Mouse (Mus musculus) CD4-positive helper T cell, adult 2 months (primary cell): ENCODE measurements around the gene Glyr1.

Source experiments
- DNase-seq: peaks from one replicate; pipeline ENCODE4 v3.0.0-alpha.2; 2012; ENCODE audit warnings: low read depth, missing footprints, low spot score

Glyr1 gene

DNA sequence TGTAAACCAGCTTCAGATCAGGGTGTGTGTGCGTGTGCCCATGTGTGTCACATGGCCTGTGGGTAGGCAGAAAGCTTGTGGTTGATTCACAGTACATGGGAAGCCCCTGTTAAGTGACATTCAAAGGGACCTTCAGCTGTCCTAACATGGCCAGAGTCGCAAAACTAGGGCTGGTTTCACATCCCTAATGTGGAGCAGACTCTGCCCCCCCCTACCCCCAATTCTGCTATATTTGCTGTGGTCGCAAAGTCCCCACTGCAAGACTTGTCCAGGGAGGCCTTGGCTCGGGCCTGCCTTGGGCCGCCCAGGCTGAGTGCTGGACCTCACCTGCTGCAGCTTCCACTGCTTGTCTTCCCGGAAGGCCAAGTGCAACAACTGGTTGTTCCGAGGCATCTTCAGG lies 38.4 kb downstream of the Glyr1 start:
- no peak for DNase-seq

DNA sequence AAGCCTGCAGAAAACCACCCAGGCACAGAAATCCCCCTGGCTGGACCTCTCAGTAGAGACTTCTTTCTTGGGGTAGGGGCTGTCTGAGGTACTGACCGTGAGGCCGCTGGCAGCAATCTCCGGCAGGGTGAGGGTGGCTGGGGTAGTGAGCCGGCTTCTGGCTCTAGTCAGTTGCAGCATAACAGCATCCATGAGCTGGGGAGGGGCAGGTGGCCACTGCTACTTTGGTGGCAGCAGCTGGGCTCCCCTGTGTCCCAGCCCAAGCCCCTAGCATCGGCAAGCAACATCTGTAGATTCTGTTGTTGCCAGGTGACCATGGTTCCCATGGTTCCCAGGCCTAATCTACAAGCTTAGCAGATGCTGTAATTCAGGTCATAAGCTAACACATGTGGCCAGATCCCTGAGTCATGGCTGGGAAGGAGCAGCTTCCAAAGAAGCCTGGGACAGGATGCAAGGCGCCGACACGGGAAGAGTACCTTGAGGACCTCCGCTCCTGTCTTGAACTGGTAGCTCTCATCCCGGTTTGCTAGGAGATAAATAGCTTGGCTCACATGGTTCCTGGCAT lies 39.2 kb downstream of the Glyr1 start:
- no peak for DNase-seq

DNA sequence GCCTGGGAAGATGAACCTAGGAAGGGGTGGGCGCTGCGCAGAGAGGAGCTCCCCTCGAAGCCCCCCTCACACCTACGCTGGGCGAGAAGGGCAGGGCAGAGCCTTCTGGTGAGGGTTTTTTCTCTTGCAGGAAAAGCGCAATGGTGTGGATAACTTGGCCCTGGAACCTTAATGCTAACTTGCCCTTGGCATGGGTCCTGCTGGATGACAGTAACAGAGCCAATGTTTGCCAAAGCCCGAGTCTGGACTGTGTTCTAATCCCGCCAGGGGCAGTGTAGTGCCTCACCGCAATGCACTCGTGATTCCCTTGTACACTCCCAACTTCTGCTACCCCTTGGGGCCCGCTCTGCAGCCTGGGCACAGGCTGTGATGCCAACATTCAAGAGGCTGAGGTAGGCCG lies 41.6 kb downstream of the Glyr1 start:
- no peak for DNase-seq

DNA sequence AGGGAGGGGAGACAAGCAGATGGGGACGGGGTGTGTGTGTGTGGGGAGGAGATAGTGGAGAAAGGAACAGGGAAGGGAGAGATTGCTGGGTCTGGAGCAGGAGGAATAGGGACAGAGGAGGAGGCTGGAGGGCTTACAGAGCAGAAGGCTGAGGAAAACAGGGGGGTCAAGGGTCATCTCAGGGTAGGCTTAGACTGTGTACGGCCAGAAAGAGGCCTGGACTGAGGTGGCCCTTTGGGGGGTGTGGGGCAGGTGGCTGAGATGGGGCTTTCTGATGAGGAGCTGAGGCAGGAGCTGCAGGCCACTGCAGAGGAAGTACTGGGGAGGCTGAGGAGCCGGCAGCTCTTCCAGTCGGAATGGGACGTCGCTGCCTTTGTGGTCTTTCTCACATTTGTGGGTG lies 42.2 kb downstream of the Glyr1 start:
- no peak for DNase-seq

DNA sequence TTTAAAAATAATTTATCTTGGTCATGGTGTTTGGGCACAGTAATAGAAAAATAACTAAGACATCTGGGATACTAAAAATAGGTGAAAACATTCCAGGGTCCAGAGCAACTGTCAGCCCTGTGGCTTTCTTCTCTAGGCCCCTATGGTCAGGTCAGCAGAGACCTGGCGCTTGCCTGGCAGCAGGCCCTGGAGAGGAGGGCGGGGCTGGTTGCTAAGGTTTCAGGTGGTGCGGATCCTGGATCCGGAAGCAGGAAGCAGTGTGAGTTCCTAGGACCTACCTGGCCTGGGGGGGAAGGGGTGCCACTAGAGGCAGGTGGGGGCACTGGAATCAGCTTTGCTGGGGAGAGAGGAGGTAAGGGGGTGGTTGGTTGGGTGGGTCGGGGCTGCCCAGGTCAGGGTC lies 42.6 kb downstream of the Glyr1 start, which contains the start of gene Smim22:
TSS of gene Smim22 (plus strand) at position 222 of the 400 bp plus-strand sequence.
- no peak for DNase-seq

DNA sequence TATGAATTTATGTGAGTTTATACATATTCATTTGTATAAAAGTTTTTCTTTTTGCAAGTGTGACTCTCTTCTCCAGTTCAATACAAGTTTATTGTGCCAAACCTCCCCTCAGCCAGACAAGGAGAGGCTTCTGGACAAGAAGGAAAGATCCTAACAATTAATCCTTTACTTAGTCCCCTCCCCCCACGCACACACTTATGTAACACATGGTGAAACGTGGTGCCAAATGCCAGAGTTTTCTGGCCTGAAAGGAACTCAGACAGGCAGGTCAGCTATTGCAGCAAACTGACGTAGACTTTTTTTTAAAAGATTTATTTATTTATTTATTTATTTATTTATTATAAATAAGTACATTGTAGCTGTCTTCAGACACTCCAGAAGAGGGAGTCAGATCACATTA lies 49.1 kb downstream of the Glyr1 start:
- no peak for DNase-seq

DNA sequence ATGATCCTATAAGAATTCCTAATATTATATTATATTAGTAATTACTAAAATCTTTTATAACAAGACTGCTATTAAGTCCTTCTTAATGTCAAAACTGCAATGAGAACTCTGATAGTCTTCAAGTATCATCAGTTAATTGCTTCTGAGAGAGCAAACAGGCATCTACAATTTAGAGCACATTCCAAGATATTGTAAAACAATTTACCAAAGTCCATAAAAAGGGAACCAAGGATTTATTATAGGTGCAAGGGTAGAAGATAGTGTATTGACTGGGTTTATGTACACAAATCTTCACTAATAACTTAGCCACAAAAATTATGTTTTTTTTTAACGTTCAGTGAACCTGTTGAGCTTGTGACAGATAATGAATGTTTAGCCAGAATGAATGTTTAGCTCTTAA lies 50.7 kb downstream of the Glyr1 start:
- DNase-seq: no peak

DNA sequence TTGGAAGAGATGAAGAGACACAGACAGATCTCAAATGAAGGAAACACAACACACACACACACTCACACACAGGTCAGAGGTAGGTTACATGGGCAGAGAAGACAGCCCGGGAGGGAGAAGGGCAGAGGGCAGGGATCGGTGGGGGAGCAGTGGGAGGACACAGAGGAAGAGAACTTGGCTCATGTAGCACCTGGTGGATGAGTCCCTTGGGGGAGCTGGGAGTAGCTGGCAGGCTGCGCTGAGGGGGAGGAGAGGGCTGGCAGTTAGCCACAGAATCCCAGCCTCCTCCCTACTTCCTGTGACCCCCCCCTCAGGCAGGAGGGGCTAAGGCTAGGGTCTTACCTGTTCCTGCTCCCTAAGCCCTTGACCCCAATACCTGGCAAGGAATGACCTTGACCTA lies 52.1 kb downstream of the Glyr1 start, which contains the start of gene Sept12:
TSS of gene Sept12 (minus strand) at position 300 of the 400 bp plus-strand sequence.
- no peak for DNase-seq

DNA sequence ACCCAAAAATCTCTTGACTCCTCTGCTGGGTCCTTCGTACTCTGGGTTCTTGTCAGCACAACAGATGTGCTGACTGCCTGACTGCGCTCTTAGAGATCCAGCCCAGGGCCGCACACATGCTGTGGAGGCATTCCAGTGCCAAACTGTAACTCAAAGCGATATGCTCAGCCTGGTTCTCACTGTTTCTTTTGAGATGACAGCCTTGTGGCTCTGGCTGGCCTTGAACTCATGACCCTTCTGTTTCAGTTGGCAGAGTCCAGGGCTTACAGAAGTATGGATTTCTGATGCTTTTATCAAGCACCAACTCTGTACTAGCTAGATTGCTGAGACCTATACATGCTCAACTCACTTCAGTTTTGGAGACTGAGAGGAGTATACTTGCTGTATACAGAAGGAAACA lies 56.4 kb downstream of the Glyr1 start:
- DNase-seq: no peak

DNA sequence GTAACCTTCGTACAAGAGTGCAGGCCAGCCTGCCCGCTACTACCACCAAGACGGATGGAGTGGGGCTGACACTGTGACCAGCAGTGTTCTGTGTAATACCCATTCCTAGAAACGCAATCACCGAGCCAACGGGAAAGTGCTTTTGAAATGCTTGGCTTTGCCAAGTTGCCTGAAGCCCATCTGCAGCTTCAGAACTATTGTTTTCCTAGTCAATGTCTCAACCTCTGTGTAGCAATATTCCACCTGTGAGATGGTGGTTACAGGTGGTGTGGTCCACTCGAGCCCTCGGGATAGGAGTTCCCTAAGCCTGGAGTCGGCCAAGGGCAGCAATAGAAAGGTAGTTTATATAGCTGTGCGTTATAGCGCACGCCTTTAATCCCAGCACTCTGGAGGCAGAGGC lies 64.9 kb downstream of the Glyr1 start:
- no peak for DNase-seq

DNA sequence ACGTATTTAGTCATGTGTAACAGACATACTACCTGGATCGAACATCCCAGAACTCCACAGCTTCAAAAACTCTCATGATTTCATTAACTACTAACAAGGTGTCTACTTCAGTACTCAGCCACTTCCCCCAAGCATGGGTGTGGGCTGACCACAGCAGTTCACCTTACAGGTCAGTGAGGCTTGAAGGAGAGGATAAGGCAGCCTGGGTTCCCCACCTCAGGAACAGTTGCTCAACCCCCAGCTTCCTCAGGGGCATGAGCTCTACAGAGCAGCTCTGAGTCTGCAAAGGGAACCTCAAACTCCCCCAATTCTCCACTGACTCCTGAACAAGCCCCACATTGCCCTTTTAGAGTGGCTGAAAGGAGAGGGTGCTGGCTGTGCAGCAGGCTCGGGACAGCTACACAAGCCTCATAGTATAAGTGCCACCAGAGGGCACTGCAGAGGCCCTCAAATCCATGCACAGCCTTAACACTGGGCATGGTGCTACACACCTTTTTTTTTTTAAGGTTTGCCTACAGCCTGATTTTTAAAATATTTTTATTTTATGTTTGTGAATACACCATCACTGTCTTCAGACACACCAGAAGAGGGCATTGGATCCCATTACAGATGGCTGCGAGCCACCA lies 69.8 kb downstream of the Glyr1 start:
- DNase-seq: peak; percentile 47

DNA sequence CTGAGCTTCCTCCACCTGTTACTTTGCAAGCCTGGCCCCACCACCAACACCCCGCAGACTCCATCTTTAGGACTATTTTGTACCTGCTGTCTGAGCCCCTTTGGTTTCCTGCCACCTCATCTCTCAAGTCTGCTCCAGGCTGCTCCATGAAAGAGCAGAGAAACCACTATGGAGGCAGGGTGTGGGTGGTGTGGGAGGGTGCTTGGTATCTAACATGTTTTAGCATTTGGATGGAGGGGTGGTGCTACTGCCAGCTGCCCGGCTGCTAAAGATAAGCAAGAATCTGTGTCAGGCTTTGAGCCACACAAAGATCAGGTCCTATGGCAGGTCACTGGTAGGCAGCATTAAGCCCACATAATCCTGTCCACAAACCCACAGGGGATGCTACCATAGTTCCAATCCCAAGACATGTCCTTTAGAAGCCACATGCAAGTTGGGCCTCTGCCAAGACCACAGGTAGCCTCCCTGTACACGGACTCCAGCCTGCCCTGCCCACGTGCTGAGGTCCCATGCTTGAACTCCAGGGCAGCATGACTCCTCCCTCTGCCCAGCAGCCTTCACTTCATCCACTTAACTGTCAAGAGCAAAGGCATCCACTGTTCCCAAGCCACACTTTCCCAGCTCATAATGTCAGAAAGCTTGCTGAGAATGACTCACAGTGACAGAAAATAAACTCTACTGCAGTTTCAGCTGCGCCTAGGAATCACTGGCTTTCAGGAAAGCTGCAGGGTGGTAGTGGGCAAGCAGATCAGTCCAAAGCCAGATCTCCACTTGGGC lies 71.2 kb downstream of the Glyr1 start:
- DNase-seq: no peak

DNA sequence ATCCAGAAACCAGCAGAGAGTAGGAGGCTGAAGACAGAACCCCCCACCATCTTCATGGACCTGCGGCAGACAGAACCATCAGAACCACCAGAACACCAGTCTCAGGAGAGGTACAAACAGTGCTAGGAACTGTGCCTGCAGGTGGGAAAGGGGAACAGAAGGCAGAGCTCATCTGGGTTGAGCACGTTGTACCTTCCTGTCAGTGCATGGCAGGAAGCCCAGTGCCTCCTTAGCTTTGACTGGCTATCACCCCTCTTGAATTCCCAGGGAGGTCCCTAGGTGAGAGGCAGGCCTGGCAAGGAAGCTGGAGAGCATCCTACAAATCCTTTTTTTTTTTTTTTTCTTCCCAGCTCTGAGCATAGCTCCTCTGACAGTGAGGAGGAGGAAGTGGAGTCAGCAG lies 73.5 kb downstream of the Glyr1 start:
- no peak for DNase-seq

DNA sequence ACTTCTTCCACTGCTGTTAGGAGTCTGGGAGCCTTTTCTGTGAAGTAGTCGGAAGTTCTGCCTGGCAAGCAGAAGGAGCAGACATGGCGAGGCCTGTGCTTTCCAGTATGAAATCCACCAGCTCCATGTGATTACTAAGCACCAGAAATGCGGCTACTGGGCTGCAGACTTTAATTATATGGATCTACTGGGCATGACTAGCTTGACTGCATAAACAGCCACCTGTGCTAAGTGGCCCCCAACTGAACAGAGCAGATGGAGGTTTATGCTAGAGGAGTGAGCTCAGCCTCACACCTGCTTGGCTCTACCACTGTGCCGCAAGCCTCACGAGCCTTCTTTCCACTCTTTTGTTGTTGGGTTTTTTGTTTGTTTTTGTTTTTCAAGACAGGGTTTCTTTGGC lies 75.1 kb downstream of the Glyr1 start:
- no peak for DNase-seq

DNA sequence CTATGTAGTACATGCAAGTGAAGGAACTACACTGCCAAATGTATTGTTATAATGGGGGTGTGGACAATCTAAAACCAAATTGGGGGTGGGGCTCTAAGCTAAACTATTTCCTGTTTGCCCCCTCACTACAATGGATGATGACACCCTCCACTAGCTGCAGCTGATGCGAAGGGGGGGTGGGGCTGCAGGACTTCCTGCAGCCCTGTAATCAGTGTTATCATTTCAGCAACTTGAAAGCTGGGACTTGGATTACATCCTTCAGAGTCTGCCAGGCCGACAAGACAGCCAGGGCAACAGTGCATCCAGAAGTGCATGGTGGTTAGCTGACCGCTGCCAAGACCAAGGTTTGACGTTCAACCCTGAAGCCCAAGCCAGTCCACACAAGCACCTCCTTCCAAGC lies 78.0 kb downstream of the Glyr1 start:
- DNase-seq: no peak

DNA sequence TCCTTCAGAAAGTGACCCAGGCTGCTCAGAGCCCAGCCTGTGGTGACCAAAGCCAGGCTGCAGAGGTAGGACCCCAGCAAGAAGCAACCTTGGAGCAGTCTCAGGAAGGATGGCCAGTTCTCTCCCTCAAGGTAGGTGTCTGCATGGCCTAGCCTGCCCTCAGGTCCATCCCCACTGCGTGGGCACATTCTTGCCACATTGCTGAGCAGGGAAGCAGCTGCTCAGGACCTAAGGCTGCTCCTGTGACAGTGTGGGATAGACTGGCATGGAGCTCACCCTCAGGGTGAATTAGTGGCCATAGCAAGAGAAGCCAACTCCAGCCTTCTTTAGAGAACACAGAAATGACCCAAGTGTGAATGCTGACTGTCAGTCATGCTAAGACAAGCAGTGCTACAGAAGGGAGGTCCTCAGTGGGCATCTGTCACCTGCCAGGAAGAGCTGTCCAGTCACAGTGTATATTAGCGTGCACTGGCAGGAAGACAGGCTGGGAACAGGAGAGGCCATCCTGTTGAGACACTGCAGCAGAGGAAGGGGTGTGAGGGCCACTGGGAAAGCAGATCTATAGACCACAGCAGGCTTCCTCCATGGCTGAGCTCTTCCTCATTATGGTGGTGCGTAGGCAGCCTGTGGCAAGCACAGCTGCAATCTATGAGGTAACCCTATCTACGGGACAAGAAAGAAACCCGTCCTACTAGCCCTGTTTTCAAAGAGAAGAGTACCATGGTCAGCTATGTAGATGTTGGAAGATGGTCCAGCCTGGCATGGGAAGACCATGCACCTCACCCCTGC lies 80.4 kb downstream of the Glyr1 start:
- DNase-seq: no peak

DNA sequence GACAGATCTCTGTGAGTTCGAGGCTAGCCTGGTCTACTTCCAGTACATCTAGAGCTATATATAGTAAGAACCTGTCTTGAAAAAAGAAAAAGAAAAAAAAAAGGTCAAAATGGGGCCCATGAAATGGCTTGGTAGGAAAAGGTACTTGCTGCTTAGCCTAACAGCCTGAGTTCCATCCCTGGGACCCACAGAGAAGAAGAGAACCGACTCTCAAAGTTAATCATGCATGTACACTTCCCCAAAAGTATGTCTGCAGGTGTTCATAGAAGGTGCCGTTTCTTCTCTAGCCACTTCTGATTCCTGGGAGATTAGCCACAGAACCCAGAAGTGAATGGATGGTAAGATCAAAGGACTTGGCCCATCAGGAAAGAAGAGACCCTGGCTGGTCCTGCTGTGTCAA lies 81.2 kb downstream of the Glyr1 start:
- no peak for DNase-seq

DNA sequence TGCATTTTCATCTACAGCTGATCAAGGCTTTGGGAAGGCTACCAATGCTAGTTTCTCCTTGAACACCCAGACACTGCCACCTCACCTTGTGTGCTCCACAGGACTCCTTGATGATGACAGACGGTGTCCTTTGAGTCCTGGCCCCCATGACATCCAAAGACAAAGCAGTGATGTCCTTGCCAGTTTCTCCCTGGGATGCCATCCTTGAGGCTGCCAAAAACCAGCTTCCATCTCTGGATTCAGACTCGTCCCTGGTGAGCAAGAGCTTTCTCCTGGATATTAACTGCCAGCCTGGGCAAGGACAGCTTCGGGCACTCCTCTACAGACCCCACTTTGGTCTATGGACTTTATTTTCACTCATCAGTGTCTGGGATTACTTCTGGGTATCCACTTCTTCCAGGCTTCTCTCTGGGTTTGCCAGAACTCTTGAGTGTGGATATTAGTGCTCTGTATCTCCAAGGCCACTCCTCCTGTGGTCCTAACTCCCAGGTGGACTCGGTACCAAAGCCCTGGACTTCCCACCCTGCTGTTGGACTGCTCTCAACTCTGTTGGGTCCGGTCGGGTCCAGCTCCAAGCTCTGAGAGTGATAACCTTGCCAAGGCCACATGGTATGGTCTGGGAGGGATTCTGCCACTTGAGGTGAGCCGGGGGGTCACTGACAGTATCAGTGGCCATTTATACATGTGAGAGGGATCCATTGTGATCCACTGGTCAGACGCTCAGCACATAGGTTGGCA lies 84.1 kb downstream of the Glyr1 start:
- no peak for DNase-seq

DNA sequence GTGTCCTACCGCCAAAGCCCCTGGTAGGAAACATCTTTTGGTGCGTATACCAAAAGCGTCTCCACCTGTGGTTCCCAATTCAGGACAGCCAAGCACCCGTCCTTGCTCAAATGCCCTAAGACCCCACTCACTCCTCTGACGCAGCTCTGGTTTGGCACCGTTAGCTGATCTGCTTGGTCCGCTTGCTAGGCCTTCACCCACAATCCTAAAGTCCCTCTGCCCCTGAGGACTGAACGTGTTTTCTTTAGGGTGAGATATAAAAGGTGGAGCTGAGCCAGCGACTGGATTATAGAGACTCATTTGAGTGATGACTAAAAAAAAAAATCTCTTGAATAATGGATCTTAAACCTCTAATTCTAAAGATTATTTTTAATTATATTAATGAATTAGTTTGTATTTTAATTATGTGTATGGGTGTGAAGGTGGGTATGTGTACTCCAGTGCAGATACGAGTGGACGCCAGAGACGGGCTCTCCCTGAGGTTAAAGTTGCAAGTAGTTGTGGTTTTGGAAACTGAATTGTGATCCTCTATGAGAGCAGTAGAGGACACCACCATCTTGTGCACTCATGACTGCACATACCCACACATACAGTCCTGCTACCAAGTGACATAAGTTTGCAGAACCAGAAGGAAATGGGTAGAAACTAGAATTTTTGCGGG lies 84.8 kb downstream of the Glyr1 start:
- DNase-seq: peak; percentile 16
